Mouse (Mus musculus) ovary, adult 2 months (tissue): ENCODE data around the gene Ddx50. TPM values are rescaled to one million over a fixed set of nuclear protein-coding genes. Genes with fewer than 3 reads are reported as not detected.

Experiments
- polyA plus RNA-seq: library from polyadenylated mRNA; depleted of rRNA; stranded (reverse); fragments of >200 nt; gene quantifications from 2 replicates; pipeline ENCODE4 v1.2.3, GENCODE M21; 2012; rRNA removed

The Ddx50 gene
- 6.3 and 9.4 TPM in 2 replicates for polyA plus RNA-seq

GRCm38 (mm10) chr10:62650881-62651810 lies at the start of gene Ddx50:
Gene Ddx50, minus strand, starts transcription at chr10:62651218.

DNA sequence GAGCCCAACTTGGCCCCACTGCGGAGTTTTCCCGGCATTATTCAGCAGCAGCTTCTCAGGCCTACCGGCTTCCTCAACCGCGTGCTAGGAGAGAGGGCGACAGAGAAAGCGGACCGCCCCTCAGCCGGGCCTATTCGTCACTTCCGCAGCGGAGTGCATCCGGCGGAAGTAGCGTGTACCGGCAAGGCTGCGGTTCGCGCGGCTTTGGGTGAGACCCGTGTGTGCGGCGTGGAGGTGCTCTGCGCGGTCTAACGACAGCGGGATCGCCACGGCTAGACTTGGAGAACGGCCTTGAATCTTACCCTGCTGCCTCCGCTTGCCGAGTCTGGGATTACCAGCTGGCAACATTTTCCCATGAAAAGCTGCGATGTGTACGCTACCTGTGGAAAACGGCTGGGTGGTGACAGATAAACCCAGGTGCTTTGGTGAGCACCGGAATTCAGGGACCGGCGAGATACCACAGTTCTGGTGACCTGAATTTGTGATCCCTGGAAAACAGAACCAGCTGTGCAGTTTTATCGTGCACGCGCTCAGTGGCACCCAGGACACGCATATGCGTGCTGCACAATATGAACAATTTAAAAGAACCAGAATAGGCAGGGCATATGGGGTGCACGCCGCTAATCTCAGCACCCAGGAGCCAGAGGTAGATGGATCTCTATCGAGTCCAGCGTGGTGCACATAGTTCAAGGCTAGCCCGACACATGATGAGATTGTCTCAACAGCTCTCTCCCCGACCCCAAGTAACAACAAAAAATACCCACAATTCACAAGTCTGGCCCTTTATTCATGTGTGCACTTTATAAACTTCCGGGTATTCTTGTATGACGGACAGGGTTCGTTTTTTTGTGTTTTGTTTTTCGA lies 48.6 kb downstream of the Ddx50 start, which contains the start of gene Ddx21:
TSS of gene Ddx21 (minus strand) at position 105 of the 864 bp plus-strand sequence.

DNA sequence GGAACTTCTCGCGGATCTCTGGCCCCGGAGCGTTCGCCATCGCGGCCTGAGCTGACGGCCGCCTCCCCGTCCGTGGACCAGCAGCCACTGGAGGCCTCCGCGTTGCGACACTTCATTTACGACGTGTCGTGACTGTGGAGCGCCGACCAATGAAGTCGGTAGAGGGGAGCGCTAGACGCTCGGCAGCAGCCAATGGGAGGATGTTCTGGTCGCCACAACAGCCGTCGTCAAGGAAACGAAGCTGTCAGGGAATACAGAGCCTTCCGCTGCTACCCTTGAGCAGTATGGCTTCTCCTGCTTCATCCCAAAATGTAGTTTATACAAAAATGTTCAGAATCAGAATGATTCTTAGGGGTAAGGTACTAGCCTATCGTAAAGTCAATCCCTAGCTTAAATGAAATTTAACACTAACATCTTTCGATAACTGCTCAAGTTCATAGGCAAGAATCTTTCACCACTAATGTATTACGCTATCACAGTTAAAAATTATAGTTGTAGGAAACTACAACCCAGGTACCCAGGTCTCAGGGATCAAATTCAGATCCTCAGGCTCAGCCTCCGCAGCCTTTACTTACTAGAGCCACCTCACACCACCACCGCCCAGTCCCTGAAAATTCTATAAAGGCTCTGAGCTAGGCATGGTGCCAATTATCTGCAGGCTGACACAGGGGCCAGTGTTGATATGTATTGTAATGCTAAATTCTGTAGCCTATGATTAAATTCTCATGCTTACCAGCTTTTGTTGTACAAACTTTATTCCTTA lies 72.5 kb downstream of the Ddx50 start, which contains the start of gene Kif1bp:
TSS of gene Kif1bp (minus strand) at position 120 of the 763 bp plus-strand sequence.

Other genes starting within 250 kb of the Ddx50 start
- gene Hkdc1, start 228.7 kb downstream of the Ddx50 start, polyA plus RNA-seq, result 0.07 and 0.08 TPM in 2 replicates
- gene 4930507D05Rik, start 201.7 kb downstream of the Ddx50 start, polyA plus RNA-seq, result 0.10 and 0.14 TPM in 2 replicates
- 16.6 and 18.3 TPM in 2 replicates for gene Supv3l1, start 201.5 kb downstream of the Ddx50 start, polyA plus RNA-seq
- 4.1 and 4.8 TPM in 2 replicates for gene Vps26a, start 164.4 kb downstream of the Ddx50 start, polyA plus RNA-seq
- 5.7 and 7.3 TPM in 2 replicates for gene Srgn, start 123.8 kb downstream of the Ddx50 start, polyA plus RNA-seq
- gene Kif1bp, start 72.8 kb downstream of the Ddx50 start, polyA plus RNA-seq, result 68.2 and 81.5 TPM in 2 replicates
- 8.5 and 11.4 TPM in 2 replicates for gene Ddx21, start 48.9 kb downstream of the Ddx50 start, polyA plus RNA-seq
- gene Stox1, start 74.9 kb upstream of the Ddx50 start, polyA plus RNA-seq, result 0.98 TPM in 2 replicates
- 60.5 and 127 TPM in 2 replicates for gene Ccar1, start 141.1 kb upstream of the Ddx50 start, polyA plus RNA-seq